Mouse (Mus musculus): Measurements from ENCODE around the gene Zfp82.
"Not testable (repeated sequence)": the region's sequence is repeated elsewhere in the genome, so short reads cannot be mapped to it uniquely, and the experiment has no call there.

Zfp82 gene

GRCm38 (mm10) chr7:30072146-30073028, at the start of gene Zfp82:
Gene Zfp82, minus strand, starts transcription at chr7:30072900.
- in situ Hi-C loops (cut with MseI, MboI): no loop called here

- in situ Hi-C loops (cut with MseI, MboI): no loop called here
Measured at GRCm38 (mm10) chr7:30122188-30122530, 49.5 kb upstream of the Zfp82 start.

GRCm38 (mm10) chr7:30121308-30122187, 48.8 kb upstream of the Zfp82 start, which contains the start of gene Zfp382:
Gene Zfp382, plus strand, starts transcription at chr7:30121942.
- in situ Hi-C loops (cut with MseI, MboI): no loop called here

GRCm38 (mm10) chr7:30117935-30118334, 45.2 kb upstream of the Zfp82 start:
- in situ Hi-C loops (cut with MseI, MboI): not testable (repeated sequence)

- in situ Hi-C loops (cut with MseI, MboI): no loop called here
Measured at GRCm38 (mm10) chr7:30116076-30116475, 43.4 kb upstream of the Zfp82 start.

- in situ Hi-C loops (cut with MseI, MboI): no loop called here
Measured at GRCm38 (mm10) chr7:30099297-30099696, 26.6 kb upstream of the Zfp82 start.

- in situ Hi-C loops (cut with MseI, MboI): no loop called here
Measured at GRCm38 (mm10) chr7:30095551-30096125, 22.9 kb upstream of the Zfp82 start.

- in situ Hi-C loops (cut with MseI, MboI): no loop called here
Measured at GRCm38 (mm10) chr7:30094646-30095429, 22.1 kb upstream of the Zfp82 start, which contains the start of gene Zfp260. Gene Zfp260, plus strand, starts transcription at chr7:30094777.

- in situ Hi-C loops (cut with MseI, MboI): no loop called here
Measured at GRCm38 (mm10) chr7:30093918-30094415, 21.3 kb upstream of the Zfp82 start.

GRCm38 (mm10) chr7:30092666-30093065, 20.0 kb upstream of the Zfp82 start:
- in situ Hi-C loops (cut with MseI, MboI): no loop called here

GRCm38 (mm10) chr7:30090970-30091585, 18.4 kb upstream of the Zfp82 start:
- in situ Hi-C loops (cut with MseI, MboI): no loop called here

GRCm38 (mm10) chr7:30090092-30090969, 17.6 kb upstream of the Zfp82 start, which contains the start of the genes Gm26920 and Zfp566:
Gene Gm26920, minus strand, starts transcription at chr7:30090410.
Gene Zfp566, minus strand, starts transcription at chr7:30090527.
- in situ Hi-C loops (cut with MseI, MboI): no loop called here

- in situ Hi-C loops (cut with MseI, MboI): no loop called here
Measured at GRCm38 (mm10) chr7:30089405-30089804, 16.7 kb upstream of the Zfp82 start.

- in situ Hi-C loops (cut with MseI, MboI): no loop called here
Measured at GRCm38 (mm10) chr7:30086524-30086923, 13.8 kb upstream of the Zfp82 start.

GRCm38 (mm10) chr7:30064622-30065021, 8.1 kb downstream of the Zfp82 start:
- in situ Hi-C loops (cut with MseI, MboI): no loop called here

- in situ Hi-C loops (cut with MseI, MboI): no loop called here
Measured at GRCm38 (mm10) chr7:30062478-30062877, 10.2 kb downstream of the Zfp82 start.

GRCm38 (mm10) chr7:30060341-30060740, 12.4 kb downstream of the Zfp82 start:
- in situ Hi-C loops (cut with MseI, MboI): no loop called here

- in situ Hi-C loops (cut with MseI, MboI): no loop called here
Measured at GRCm38 (mm10) chr7:30053591-30053990, 19.1 kb downstream of the Zfp82 start.

- in situ Hi-C loops (cut with MseI, MboI): no loop called here
Measured at GRCm38 (mm10) chr7:30050882-30051548, 21.7 kb downstream of the Zfp82 start, which contains the start of gene Zfp14. Gene Zfp14, minus strand, starts transcription at chr7:30051380.

Data from mouse trophoblast stem cell (cell line).